Mouse (Mus musculus) liver, postnatal 0 days (tissue): Measurements from ENCODE around the gene Rab6b.

Source experiments
- CTCF ChIP-seq: sonication (generic); IDR thresholded peaks from 2 replicates; pipeline ENCODE4 v1.5.1; 2016; ENCODE audit warnings: antibody characterized with exemption, low read depth
- EP300 ChIP-seq: IDR thresholded peaks from 2 replicates; pipeline ENCODE4 v1.6.1; 2016; ENCODE audit warnings: antibody characterized with exemption, low read depth, mild to moderate bottlenecking

GRCm38 (mm10) chr9:103228370-103229003, 116.9 kb downstream of the Rab6b start:
- no peak for TF ChIP-seq CTCF
- TF ChIP-seq EP300, result no peak
